Mouse (Mus musculus) c-Kit-negative CD71-positive TER-119-positive erythroid progenitor cells, embryonic 14.5 days (primary cell): ENCODE data around the gene Spata3.
"Not testable (repeated sequence)": the region's sequence is repeated elsewhere in the genome, so short reads cannot be mapped to it uniquely, and the experiment has no call there.

Source experiments
- DNase-seq: peaks from one replicate; pipeline ENCODE4 v3.0.0-alpha.2; 2013; ENCODE audit warnings: low read depth, low spot score

The Spata3 gene

GRCm38 (mm10) chr1:86016516-86016915 is at the start of gene Spata3:
TSS of gene Spata3 (plus strand) at chr1:86016816.
- no peak for DNase-seq

DNA sequence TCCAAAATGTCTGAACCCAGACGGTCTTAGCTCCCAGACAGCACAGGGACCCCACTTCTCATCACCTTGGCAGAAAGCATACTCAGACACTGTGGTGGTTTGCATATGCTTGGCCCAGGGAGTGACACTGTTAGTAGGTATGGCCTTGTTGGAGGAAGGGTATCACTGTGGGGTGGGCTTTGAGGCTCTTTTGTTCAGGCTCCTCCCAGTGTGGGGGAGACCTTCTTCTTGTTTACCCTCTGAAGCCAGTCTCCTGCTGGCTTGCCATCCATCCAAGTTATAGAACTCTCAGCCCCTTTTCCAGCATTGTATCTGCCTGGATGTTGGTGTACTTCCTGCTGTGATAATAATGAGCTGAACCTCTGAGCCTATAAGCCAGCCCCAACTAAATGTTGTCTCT is 47.5 kb upstream of the Spata3 start:
- no peak for DNase-seq

DNA sequence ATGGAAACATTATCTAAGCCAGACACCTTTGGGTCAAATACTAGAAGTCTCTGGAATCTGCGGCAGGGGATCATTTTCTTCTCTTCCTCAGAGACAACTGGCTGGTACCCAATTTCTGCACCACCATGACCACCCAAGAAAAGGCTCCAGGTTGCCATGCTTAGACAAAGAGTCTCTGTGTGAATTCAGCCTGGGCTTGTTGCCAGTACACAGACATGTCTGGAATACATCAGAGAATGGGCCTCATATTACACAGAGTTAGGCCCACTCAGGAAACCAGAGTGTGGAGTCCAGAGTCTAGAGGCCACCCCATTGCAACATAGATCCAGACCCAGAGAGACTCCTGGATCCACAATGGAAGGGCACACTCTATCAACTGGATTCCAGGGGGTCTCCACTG is 47.1 kb upstream of the Spata3 start:
- no peak for DNase-seq

DNA sequence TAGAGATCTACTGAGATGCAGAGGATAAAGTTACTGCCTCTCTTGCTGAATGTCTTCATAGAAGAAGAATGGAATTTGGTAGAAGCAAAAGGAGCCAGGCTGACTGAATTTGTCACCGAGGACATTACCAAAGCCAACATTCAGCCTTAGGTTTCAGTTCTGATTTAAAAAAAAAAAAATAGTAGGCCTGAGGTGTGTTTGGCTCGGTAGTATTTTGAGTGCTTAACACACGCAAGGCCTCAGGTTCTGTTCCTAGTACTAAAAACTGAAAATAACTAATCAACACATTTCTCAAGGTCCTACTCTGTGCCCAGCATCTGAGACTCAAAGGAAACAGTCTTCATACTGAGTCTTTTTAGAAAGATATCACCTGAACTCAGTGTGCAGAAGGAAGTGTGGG is 45.5 kb upstream of the Spata3 start:
- DNase-seq: no peak

DNA sequence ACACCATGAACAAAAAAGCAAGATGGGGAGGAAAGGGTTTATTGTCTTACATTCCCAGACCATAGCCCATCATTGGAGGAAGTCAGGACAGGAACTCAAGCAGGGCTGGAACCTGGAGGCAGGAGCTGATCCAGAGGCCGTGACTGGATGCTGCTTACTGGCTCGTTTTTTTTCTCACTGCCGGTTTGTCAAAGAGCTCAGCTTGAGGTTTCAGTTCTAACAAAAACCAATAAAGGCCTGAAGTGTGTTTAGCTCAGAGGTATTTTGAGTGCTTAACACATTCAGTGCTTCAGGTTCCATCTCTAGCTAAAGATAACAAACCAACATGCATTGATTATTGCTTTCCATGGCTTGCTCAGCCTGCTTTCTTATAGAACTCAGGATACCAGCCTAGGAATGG is 44.3 kb upstream of the Spata3 start:
- no peak for DNase-seq

DNA sequence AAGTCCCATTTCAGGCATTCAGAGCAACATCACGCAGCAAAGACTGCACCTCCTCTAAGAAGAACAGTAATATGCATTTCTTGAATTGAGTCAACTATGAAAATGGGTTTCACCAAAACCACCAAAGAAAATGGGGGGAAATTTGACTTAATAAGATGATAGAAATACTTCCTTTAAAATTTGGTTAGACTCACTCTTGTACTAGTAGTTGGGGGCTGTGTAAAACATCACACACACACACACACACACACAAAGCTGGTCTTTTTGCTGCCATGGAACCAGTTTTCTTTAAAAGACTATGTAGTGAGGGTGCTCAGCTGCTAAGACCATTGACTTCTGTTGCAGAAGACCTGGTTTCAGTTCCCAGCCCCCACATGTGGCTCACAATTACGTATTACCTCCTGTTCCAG is 43.1 kb upstream of the Spata3 start:
- no peak for DNase-seq

DNA sequence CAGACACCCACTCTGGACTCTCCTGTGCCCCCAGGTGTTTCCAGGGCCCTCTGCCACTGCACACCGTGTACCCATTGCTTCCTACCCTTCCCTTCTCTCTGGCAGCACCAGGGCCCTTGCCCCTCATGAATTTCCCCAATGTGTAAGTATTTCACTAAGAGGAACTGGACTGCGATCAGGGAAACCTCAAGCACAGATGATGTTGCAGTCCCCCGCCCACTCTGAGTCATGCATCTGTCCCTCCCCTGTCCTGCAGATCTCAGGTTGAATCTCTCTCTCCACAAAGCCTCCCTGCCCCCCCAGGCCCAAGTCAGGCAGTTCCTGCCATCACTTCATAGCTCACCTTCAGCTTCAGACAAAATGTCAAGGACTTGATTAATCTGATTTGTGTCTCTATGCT is 38.9 kb upstream of the Spata3 start:
- no peak for DNase-seq

GRCm38 (mm10) chr1:85981738-85982357 is 34.8 kb upstream of the Spata3 start:
- no peak for DNase-seq

DNA sequence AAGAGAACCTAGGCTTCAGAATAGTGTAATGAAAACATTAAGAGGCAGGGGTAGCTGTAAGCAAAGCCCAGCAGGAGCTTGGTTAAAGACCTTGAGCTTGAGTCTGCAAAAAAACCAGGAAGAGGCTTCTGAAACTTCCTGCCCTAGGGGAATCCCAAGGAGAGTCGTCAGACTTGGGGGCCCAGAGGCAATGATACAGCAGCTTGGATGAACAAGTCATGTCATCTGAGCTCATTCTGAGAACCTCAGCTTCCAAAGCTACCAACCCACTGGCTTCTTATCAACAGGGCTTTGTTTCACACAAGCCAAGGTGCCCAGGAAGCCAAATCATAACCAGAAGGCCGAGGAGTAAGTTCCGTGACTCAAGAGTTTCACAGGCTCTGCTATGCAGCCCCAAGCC is 30.8 kb upstream of the Spata3 start:
- no peak for DNase-seq

DNA sequence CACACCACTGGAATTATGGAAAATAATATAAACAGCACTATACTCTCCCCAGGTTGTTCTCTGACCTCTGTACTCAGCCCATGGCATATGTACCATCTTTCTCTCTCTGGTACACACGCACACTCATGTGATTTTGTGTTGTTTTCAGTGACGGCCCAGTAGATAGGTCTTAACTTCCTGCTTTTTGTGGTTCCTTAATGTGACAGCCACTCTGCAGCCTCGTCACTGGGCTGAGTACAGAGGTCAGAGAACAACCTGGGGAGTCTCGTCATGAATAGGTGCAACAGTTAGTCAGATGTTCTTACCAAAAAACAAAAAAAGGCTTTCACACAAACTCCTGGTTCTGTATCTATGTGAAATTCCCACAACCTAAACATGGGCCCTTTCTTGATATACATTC is 28.3 kb upstream of the Spata3 start:
- DNase-seq: no peak

DNA sequence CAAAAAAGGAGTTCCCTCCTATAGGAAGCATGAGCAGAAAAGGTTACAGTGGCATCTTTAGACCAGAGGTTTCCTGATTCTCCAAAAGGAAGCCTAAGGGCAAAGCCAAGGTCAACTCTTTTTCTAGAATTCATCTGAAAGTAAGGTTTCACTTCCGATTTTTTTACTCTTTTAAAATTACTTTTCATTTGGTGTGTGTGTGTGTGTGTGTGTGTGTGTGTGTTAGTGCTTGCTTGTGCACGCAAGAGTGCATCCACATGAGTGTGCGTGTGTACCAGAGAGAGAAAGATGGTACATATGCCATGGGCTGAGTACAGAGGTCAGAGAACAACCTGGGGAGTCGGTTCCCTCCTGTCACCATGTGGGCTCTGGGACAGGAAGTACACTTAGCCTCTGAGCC is 27.7 kb upstream of the Spata3 start:
- not testable (repeated sequence) for DNase-seq

DNA sequence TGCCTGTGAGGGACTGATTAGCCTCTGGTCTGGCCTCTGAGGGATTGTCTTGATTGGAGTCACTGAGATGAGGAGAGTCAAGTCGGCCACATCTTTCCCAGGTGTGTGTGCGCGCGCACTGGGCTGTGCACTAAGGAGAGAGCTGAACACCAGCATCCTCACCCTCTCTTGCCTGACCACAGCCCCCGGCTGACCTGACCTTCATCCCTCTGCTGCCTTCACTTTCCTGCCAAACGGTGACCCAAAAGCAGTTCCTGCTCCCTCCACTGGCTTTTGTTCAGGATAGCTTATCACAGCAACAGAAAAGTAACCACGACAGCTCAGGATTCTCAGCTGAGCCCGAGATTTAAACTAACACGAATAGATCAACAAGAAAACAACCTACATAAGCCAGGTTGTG is 24.4 kb upstream of the Spata3 start:
- no peak for DNase-seq

DNA sequence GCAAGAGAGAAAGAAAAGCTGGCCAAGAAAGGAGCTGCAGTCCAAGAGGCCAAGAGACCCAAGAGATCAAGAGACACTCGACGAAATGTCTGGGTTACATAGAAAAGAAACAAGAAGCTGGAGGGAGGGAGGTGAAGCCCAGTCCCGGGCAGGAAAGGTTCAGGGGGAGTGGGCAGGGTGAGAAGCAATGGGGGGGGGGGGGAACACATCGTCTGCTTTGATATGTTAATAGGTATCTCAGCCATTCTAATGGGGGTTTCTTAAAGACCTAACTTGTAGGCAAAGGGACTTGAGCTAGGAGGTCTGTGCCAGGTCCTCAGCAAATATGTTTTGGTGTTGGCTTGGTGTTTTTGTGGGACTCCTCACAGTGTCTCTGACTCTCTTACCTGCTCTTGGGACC is 23.1 kb upstream of the Spata3 start:
- DNase-seq: no peak

GRCm38 (mm10) chr1:85997221-85997620 is 19.4 kb upstream of the Spata3 start:
- DNase-seq: no peak

DNA sequence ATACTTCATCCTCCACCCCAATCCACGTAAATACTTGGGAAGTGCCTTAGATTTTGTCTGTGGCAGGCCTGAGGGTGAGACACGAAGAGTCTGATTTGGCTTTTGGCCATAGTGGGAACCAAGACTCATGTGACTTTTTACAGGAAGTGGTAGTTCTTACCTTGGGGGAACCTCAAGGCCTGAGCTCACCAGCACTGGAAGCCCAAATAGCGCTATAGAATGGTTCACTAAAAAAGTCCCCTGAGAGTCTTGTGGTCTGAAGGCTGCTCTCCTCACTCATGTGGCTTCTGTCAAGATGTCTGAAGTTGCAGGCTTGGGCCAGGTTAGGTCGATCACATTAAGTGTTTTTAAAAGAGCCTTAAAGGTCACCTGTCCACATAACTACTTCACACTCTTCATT is 18.6 kb upstream of the Spata3 start:
- no peak for DNase-seq

GRCm38 (mm10) chr1:85999853-86000570 is 16.6 kb upstream of the Spata3 start:
- DNase-seq: no peak

DNA sequence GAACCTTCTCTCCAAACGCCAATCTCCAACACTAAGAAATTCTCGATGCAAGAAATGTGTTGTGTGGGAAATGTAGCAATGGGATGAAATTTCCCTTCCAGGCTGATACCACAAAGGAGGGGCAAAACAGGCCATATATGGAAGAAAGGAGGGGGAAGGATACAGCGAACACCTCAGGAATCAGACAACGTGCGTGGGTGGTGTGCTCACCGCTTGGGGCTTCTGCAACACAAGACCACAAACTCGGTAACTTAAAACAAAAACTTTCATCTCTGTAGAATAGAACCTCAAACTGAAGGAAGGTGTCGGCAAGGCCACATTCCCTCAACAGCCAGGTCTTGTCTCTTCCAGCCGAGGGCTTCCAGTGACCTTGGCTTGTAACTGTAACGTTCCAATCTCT is 11.1 kb upstream of the Spata3 start:
- DNase-seq: no peak

DNA sequence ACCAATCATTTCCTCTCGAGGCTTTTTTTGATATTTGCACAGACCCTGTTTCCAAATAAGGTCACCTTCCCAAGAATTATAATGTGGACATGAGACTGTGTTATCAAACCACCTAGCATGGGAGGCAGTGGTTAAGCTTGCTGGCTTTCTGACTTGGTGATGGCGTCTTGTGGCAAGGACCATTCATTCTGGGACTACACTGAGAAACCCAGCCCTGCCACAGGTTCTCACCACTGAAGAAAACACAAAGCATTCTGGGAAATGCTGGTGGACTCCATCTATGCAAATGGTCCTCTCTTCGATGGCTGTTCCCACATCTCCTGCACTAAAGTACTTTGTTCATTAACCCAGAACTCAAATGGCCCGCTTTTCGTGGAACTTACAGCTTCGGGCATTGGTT is 10.6 kb upstream of the Spata3 start:
- no peak for DNase-seq

GRCm38 (mm10) chr1:86007778-86008177 is 8.8 kb upstream of the Spata3 start:
- peak; percentile 13 for DNase-seq

GRCm38 (mm10) chr1:86015758-86016157 is 858 bp upstream of the Spata3 start:
- not testable (repeated sequence) for DNase-seq

- no peak for DNase-seq
Observed at GRCm38 (mm10) chr1:86018235-86019055, 1.8 kb downstream of the Spata3 start.

- DNase-seq: no peak
Observed at GRCm38 (mm10) chr1:86021365-86021989, 4.9 kb downstream of the Spata3 start.
